8 mouse cellular contexts compared by ENCODE assay signal in the genomic region with DNA sequence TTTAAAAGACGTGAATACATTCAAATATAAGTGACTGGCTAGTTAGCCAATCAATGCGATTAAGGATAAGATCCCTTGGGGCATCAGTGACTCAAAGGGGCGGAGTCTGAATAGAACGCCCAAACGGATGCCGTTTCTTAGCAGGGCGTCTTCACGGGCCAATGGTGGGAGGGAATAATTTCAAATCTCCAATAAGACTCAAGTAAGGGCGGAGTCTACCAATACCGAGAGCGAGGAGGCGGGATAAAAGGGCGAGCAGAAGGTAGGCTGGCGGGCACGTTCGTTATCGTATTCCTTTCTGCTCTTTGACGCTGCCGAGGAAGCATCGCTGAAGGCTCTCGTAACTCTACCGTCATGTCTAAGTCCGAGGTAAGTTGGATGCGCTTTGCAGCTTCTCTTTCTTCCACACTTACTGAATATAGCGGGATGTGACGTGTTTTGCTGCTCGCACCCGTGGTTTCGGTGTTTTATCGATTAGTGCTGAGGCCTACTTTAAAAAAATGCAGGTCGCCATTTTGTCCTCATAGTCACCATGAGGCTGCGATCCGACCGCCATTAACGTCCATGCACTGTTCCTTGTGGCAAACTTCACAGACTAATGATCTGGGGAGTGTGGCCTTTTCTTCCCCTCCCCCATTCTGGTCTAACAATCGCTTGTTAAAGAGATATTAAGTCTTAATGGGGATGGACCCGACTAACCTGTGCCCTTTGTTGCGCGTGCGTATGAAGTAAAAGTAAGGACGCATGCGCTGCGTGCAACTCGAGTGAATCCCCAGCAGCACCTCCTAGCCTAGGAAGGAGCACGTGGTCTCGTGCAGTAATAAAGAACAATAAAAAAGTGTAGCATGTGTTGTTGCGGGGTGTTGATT. TPM values are rescaled to one million over a fixed set of nuclear protein-coding genes. Genes with fewer than 3 reads are reported as not detected.
A peak's percentile ranks its signal among the peaks of the same experiment; 100 is the strongest.
DNase-seq lines count a peak whose midpoint lies in the region; ATAC-seq and TF ChIP-seq lines count a peak whose summit lies in the region.

Gene Hnrnpa1 (plus strand): TSS at position 273 of the 869 bp plus-strand sequence.

- intact Hi-C loops in heart, postnatal 10 days (cut with DNase I), result loop anchor here (2.0 kb wide), 1 partner anchor 64 kb away; no protein-coding TSS in a partner anchor

- no peaks in the 10 kb centered on the region for H3K9me3 ChIP-seq in ES-Bruce4 (replicated peaks; ENCODE audit: control insufficient read depth, insufficient read depth, low read length, poor library complexity, severe bottlenecking)
- H3K9me3 ChIP-seq in forebrain, embryonic 13.5 days (replicated peaks), result no peaks in the 10 kb centered on the region
- no peaks in the 10 kb centered on the region for H3K9me3 ChIP-seq in liver, postnatal 0 days (ENCODE audit: low read length)
- no peaks in the 10 kb centered on the region for H3K9me3 ChIP-seq in neural tube, embryonic 14.5 days (ENCODE audit: control insufficient read depth, low read length)

- no peaks in the 10 kb centered on the region for H3K4me1 ChIP-seq in ES-Bruce4 (ENCODE audit: control insufficient read depth, insufficient read depth, low read length)
- peaks cover 53% of the 10 kb centered on the region for H3K4me1 ChIP-seq in forebrain, embryonic 13.5 days
- peaks cover 13% of the 10 kb centered on the region for H3K4me1 ChIP-seq in liver, postnatal 0 days (ENCODE audit: insufficient read depth)
- peaks cover 31% of the 10 kb centered on the region for H3K4me1 ChIP-seq in neural tube, embryonic 14.5 days (ENCODE audit: control insufficient read depth, insufficient read depth, low read length)

- H3K4me3 ChIP-seq in ES-Bruce4 (ENCODE audit: low read depth, low read length), result peak within 1 kb of the TSS; percentile 94
- peak within 1 kb of the TSS; percentile 64 for H3K4me3 ChIP-seq in forebrain, embryonic 13.5 days
- peak within 1 kb of the TSS; percentile 62 for H3K4me3 ChIP-seq in liver, postnatal 0 days (ENCODE audit: low read depth, low read length)
- peak within 1 kb of the TSS; percentile 67 for H3K4me3 ChIP-seq in neural tube, embryonic 14.5 days (ENCODE audit: low read depth, low read length)

- no peak for TF ChIP-seq CTCF in ES-Bruce4 (IDR thresholded peaks at IDR 0.05; ENCODE audit: low read depth, low read length)
- TF ChIP-seq CTCF in liver, postnatal 0 days (IDR thresholded peaks at IDR 0.05; ENCODE audit: low read depth), result no peak

- H3K9ac ChIP-seq in ES-Bruce4 (ENCODE audit: low read depth, poor library complexity, severe bottlenecking), result peak within 1 kb of the TSS; percentile 92
- H3K9ac ChIP-seq in forebrain, embryonic 13.5 days, result peak within 1 kb of the TSS; percentile 80
- peak within 1 kb of the TSS; percentile 74 for H3K9ac ChIP-seq in liver, postnatal 0 days (replicated peaks)
- peak within 1 kb of the TSS; percentile 78 for H3K9ac ChIP-seq in neural tube, embryonic 14.5 days (replicated peaks; ENCODE audit: low read depth, low read length)

- TF ChIP-seq EP300 in ES-Bruce4 (IDR thresholded peaks at IDR 0.05; ENCODE audit: insufficient read depth, low read depth, low read length), result no peak
- no peak; the same call in 1 of the 2 replicates for TF ChIP-seq EP300 in liver, postnatal 0 days (IDR thresholded peaks at IDR 0.05; ENCODE audit: low read depth)

- WGBS in forebrain, embryonic 13.5 days, result under 1% methylated on average over 47 of the region's 47 CpGs
- under 1% methylated on average over 47 of the region's 47 CpGs for WGBS in large intestine, adult 2 months
- WGBS in liver, postnatal 0 days (ENCODE audit: insufficient replicate concordance), result under 1% methylated on average over 47 of the region's 47 CpGs
- under 1% methylated on average over 47 of the region's 47 CpGs for WGBS in neural tube, embryonic 14.5 days

- peak within 1 kb of the TSS; percentile 87 for H3K27ac ChIP-seq in ES-Bruce4 (ENCODE audit: insufficient read depth, low read length)
- H3K27ac ChIP-seq in forebrain, embryonic 13.5 days, result peak within 1 kb of the TSS; percentile 92
- peak within 1 kb of the TSS; percentile 86 for H3K27ac ChIP-seq in liver, postnatal 0 days (ENCODE audit: low read depth)
- peak within 1 kb of the TSS; percentile 95 for H3K27ac ChIP-seq in neural tube, embryonic 14.5 days (ENCODE audit: low read depth, low read length)

- TF ChIP-seq POLR2A in ES-Bruce4 (IDR thresholded peaks at IDR 0.05; ENCODE audit: insufficient read depth, low read length), result peak; percentile 98

- peaks cover 40% of the 10 kb centered on the region for H3K36me3 ChIP-seq in ES-Bruce4 (ENCODE audit: control insufficient read depth, insufficient read depth, low read length, poor library complexity, severe bottlenecking)
- H3K36me3 ChIP-seq in forebrain, embryonic 13.5 days (ENCODE audit: poor library complexity, severe bottlenecking), result peaks cover 48% of the 10 kb centered on the region
- H3K36me3 ChIP-seq in liver, postnatal 0 days (replicated peaks; ENCODE audit: insufficient read depth, low read length), result peaks cover 38% of the 10 kb centered on the region
- peaks cover 27% of the 10 kb centered on the region for H3K36me3 ChIP-seq in neural tube, embryonic 14.5 days (ENCODE audit: control insufficient read depth, insufficient read depth, low read length)

- peak; percentile 96 to 97 for DNase-seq in heart, postnatal 10 days
- peak; percentile 96 for DNase-seq in large intestine, adult 2 months (ENCODE audit: low read depth, low spot score)
- peak; percentile 91 for DNase-seq in liver, postnatal 0 days
- peak; percentile 98 for DNase-seq in testis, postnatal 14 days (ENCODE audit: low spot score)

- ATAC-seq in cerebellum, adult (ENCODE audit: insufficient number of reproducible peaks, low FRiP score, low TSS enrichment), result peak; percentile 85
- peak; percentile 92 for ATAC-seq in forebrain, embryonic 13.5 days
- peak; percentile 83 for ATAC-seq in liver, postnatal 0 days
- peak; percentile 94 for ATAC-seq in neural tube, embryonic 14.5 days (ENCODE audit: low read depth)

- no peaks in the 10 kb centered on the region for H3K27me3 ChIP-seq in ES-Bruce4 (ENCODE audit: control insufficient read depth, insufficient read depth, low read length, poor library complexity, severe bottlenecking)
- H3K27me3 ChIP-seq in forebrain, embryonic 13.5 days, result no peaks in the 10 kb centered on the region
- H3K27me3 ChIP-seq in liver, postnatal 0 days (ENCODE audit: insufficient read depth, low read length), result no peaks in the 10 kb centered on the region
- H3K27me3 ChIP-seq in neural tube, embryonic 14.5 days (ENCODE audit: control insufficient read depth, insufficient read depth, low read length), result no peaks in the 10 kb centered on the region

- H3K4me2 ChIP-seq in forebrain, embryonic 13.5 days, result peak within 1 kb of the TSS; percentile 96
- H3K4me2 ChIP-seq in liver, postnatal 0 days (ENCODE audit: low read depth, low read length), result peak within 1 kb of the TSS; percentile 83
- H3K4me2 ChIP-seq in neural tube, embryonic 14.5 days (ENCODE audit: low read depth, low read length), result peak within 1 kb of the TSS; percentile 69

RNA-seq across cellular contexts. Expression of gene Hnrnpa1, which starts in this region (rescaled TPM):
- 1,629 and 1,787 TPM in 2 replicates for polyA plus RNA-seq in ES-Bruce4 (2011; ENCODE audit: insufficient read depth, insufficient read length, low read depth, missing spikeins)
- 1,312 and 1,385 TPM in 2 replicates for polyA plus RNA-seq in forebrain, embryonic 13.5 days (2015; fragmentation: Nextera tagmentation; extraction: Ambion mirVana)
- total RNA-seq in heart, postnatal 10 days (2021), result 100 to 1,000 TPM; 299 to 318 TPM
- 102 and 119 TPM in 2 replicates for polyA plus RNA-seq in large intestine, adult 2 months (2012; rRNA removed)
- 126 and 151 TPM in 2 replicates for polyA plus RNA-seq in liver, postnatal 0 days (2015; fragmentation: Nextera tagmentation; extraction: Ambion mirVana)
- polyA plus RNA-seq in neural tube, embryonic 14.5 days (2014; fragmentation: Nextera tagmentation; extraction: Ambion mirVana), result 635 and 713 TPM in 2 replicates

Comparison
In these comparisons a context has a peak if more than half of its experiments do, and no peak if none do; other contexts are left out.
1. Peak in every context shown above with its lines: DNase-seq, ATAC-seq, H3K4me3 ChIP-seq and H3K27ac ChIP-seq.